Mouse (Mus musculus) midbrain, embryonic 13.5 days (tissue): Measurements from ENCODE around the gene Ephx4. TPM values are rescaled to one million over a fixed set of nuclear protein-coding genes. Genes with fewer than 3 reads are reported as not detected.

Experiments used
- ATAC-seq: fragments of 200-750 bp; cut with Nextera tagmentation; 2 replicates; pipeline ENCODE4 v1.8.0; 2017; ENCODE audit warnings: mild to moderate bottlenecking, moderate TSS enrichment, moderate library complexity
- H3K27ac ChIP-seq: fragments of 300-500 bp; sonication (generic); 2 replicates; pipeline ENCODE4 v1.5.1; 2015; ENCODE audit warnings: inconsistent platforms, mild to moderate bottlenecking, moderate library complexity
- H3K27me3 ChIP-seq: fragments of 300-500 bp; sonication (generic); 2 replicates; pipeline ENCODE4 v1.6.1; 2015; ENCODE audit warnings: mild to moderate bottlenecking, inconsistent platforms
- H3K36me3 ChIP-seq: fragments of 300-500 bp; sonication (generic); 2 replicates; pipeline ENCODE4 v1.6.1; 2015; ENCODE audit warnings: mild to moderate bottlenecking, inconsistent platforms
- H3K4me1 ChIP-seq: fragments of 300-500 bp; sonication (generic); replicated peaks from 2 replicates; pipeline ENCODE4 v1.6.1; 2015; ENCODE audit warnings: inconsistent platforms
- H3K4me2 ChIP-seq: fragments of 300-500 bp; sonication (generic); replicated peaks from 2 replicates; pipeline ENCODE4 v1.6.1; 2015; ENCODE audit warnings: moderate library complexity, mild to moderate bottlenecking, inconsistent platforms
- H3K4me3 ChIP-seq: fragments of 300-500 bp; sonication (generic); replicated peaks from 2 replicates; pipeline ENCODE4 v1.5.1; 2015; ENCODE audit warnings: mild to moderate bottlenecking, inconsistent platforms
- H3K9ac ChIP-seq: fragments of 300-500 bp; sonication (generic); replicated peaks from 2 replicates; pipeline ENCODE4 v1.6.1; 2015; ENCODE audit warnings: mild to moderate bottlenecking, inconsistent platforms
- H3K9me3 ChIP-seq: fragments of 300-500 bp; sonication (generic); 2 replicates; pipeline ENCODE4 v1.6.1; 2016; ENCODE audit warnings: mild to moderate bottlenecking, inconsistent platforms
- WGBS: fragments of 180-500 bp; shearing (Covaris S2); methylation state at CpG from one replicate; pipeline ENCODE4 v1.1.7; 2015; 5-methylcytosine and 5-hydroxymethylcytosine counted together
- polyA plus RNA-seq: library from polyadenylated mRNA; unstranded; fragments of >200 nt; fragmentation: Nextera tagmentation; extraction: Ambion mirVana; gene quantifications from 2 replicates; pipeline ENCODE4 v1.2.1, GENCODE M21; 2015

Ephx4 gene
- polyA plus RNA-seq, 1 experiment from 2014 or later: 0.77 TPM

DNA sequence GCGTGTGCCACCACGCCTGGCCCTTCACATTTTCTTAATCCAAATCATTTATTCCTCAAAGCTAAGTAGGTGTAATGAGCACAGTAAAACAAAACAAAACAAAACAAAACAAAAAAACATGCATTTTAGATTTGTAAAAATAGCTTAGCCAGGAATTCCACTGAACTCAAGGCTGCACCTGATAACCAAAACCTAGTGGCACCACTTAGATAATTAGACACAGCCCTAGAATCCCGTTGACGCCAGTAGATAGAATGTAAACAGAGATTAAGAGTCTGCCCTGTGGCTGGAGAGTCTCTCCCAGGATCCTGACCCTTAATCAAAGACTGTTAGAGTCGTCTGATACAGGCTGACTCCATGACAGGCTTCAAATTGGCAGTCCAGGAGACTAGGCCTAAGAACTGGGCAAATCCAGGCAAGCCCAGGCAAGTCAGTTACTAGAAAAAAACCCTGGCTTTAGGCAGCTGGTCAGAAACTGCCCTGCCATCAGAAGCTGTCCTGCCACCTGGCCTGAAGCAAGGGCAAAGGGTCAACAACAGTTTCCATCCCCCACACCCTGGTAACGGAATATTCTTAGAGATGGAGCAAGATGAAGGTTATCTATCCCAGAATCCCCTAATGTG lies 34.2 kb downstream of the Ephx4 start:
- 84% methylated on average over 6 of the region's 6 CpGs for WGBS
- Histone ChIP-seq H3K27ac (no peak overlapping the region), H3K4me1 (peaks cover 8% of the 10 kb centered on the region), H3K9ac (no peak overlapping the region), H3K4me3 (no peak overlapping the region), H3K27me3 (no peaks in the 10 kb centered on the region), H3K4me2 (no peak overlapping the region), H3K36me3 (no peaks in the 10 kb centered on the region), H3K9me3 (no peaks in the 10 kb centered on the region)
- ATAC-seq: no peak

DNA sequence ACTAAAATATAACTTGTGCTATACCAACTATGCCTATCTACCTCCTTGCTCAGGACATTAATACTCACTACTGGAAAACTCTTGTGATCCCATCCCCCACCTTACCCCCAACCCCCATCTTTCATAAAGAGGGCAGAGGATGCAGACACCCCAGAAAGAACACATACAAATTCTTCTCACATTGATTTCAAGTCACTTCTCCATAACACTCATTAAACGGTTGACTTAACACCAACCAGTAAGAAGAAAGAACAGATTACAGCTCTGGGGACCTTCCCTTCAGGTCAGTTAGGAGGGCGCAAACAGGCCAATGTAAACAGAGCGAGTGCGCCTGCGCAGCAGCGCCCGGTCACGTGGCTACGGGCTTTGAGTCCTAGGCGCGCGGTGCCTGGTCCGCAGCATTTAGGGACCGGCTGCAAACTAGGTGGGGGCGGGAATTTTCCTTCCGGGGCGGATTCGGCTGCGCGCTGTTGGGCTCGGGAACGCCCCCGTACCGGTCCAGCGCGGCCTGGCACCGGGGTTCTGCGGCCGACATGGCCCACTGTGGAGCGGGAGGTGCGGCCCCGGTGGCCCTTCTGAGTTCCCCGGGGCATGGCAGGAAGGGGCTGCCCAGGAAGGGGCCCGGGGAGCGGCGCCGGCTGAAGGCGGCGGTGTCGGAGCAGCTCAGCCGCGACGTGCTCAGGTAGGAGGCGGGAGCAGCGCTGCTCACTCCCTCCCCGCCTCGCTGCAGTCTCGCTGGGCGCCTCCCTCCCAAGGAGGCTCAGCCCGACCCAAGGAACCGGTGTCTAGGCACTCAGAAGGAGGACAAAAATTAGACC lies 35.1 kb downstream of the Ephx4 start, which contains the start of gene Btbd8:
Gene Btbd8 (plus strand): TSS at position 534 of the 818 bp plus-strand sequence.
- Histone ChIP-seq H3K36me3 (no peaks in the 10 kb centered on the region), H3K9ac (peak within 1 kb of the TSS; percentile 95), H3K9me3 (no peaks in the 10 kb centered on the region), H3K4me3 (peak within 1 kb of the TSS; percentile 86), H3K27me3 (no peaks in the 10 kb centered on the region), H3K4me1 (peaks cover 8% of the 10 kb centered on the region), H3K27ac (peak within 1 kb of the TSS; percentile 90), H3K4me2 (peak within 1 kb of the TSS; percentile 73)
- peak; percentile 97 for ATAC-seq
- WGBS: under 1% methylated on average over 46 of the region's 51 CpGs

DNA sequence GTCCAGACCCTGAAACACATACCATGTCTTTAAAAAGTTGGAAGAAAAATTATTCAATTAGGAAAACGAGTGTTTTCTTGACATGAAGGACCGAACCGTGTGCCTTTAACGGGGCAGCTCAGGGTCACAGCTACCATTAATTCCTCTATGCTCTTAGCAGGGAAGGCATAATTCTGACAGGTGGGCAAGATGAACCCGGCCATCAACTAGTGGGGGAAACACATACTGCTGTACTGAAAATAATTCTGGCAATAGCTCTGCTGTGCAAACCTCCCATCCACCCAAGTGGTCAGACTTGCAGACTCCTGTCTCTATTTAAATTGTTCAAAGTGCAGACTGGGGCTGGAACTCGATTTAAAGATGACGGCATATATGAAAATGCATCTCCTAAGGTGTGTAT lies 35.8 kb downstream of the Ephx4 start:
- Histone ChIP-seq H3K27ac (no peak overlapping the region), H3K4me3 (peak overlapping the region; percentile 86), H3K27me3 (no peaks in the 10 kb centered on the region), H3K36me3 (no peaks in the 10 kb centered on the region), H3K4me2 (peak overlapping the region; percentile 73), H3K9ac (peak overlapping the region; percentile 95), H3K4me1 (peaks cover 8% of the 10 kb centered on the region), H3K9me3 (no peaks in the 10 kb centered on the region)
- WGBS: 24% methylated on average over 7 of the region's 7 CpGs
- ATAC-seq: peak; percentile 38

DNA sequence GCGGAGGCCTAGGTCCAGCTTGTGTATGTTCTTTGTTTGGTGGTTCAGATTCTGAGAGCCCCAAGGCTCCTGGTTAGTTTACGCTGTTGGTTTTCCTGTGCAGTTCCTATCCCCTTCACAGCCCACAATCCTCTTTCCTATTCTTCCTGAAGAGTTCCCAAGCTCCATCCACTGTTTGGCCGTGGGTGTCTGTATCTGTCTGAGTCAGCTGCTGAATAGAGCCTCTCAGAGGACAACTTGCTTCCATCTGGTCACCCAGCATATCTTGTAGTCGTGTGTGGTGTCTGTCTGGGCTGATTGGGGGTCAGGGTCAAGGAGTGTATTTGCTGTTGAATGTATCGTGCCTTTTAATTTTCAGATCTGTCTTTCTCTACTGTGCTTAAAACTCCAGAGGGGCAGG lies 39.3 kb downstream of the Ephx4 start:
- ATAC-seq: no peak
- no peaks in the 10 kb centered on the region for H3K9me3 ChIP-seq

DNA sequence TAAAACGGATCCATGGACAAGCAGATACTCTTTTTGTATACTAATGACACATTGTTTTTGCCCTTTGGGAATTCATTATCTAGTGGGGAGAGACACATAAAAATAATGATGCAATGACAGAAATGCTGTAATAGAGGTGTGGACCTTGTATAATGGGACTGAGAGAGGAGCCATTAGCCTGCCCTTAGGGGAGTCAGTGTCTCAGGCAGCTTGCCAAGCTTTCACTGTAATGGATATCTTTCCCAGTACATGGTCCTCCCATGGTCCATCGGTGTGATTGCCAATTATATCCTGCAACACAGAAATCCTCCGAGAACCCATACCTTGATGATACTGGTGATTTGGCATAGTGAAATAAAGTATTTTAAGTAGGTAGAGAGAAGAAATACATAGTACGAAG lies 41.7 kb downstream of the Ephx4 start:
- ATAC-seq: no peak
- no peaks in the 10 kb centered on the region for H3K9me3 ChIP-seq
- H3K4me2 ChIP-seq: no peak overlapping the region
- no peak overlapping the region for H3K27ac ChIP-seq
- H3K36me3 ChIP-seq: no peaks in the 10 kb centered on the region
- 77% methylated on average over 4 of the region's 4 CpGs for WGBS
- no peaks in the 10 kb centered on the region for H3K27me3 ChIP-seq
- no peak overlapping the region for H3K9ac ChIP-seq
- no peaks in the 10 kb centered on the region for H3K4me1 ChIP-seq
- H3K4me3 ChIP-seq: no peak overlapping the region

More for the DNA sequence above, 39.3 kb downstream of the Ephx4 start:
- H3K27ac ChIP-seq: no peak overlapping the region
- no peak overlapping the region for H3K9ac ChIP-seq
- WGBS: 88% methylated on average over 5 of the region's 5 CpGs
- no peaks in the 10 kb centered on the region for H3K36me3 ChIP-seq
- peaks cover 8% of the 10 kb centered on the region for H3K4me1 ChIP-seq
- H3K4me3 ChIP-seq: no peak overlapping the region
- no peak overlapping the region for H3K4me2 ChIP-seq
- H3K27me3 ChIP-seq: no peaks in the 10 kb centered on the region

DNA sequence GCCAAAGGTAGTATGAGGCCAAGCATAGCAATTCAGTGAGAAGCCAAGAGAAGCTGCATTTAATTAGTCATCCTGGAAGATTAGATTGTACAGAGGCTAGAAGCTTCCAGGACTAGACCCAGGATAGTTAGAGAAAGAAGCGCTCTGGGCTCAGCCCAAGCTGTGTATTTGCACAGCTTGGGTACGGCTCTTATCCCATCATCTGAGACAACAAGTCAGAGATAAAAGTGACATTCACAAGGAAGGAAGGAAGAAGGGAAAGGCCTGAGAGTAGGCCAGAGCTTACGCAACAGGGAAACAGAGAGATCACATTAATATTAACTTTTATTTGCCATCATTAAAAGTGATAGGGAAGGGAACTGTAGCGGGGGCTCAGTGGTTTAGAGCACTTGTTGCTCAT lies 45.4 kb downstream of the Ephx4 start:
- H3K9me3 ChIP-seq: no peaks in the 10 kb centered on the region
- ATAC-seq: no peak
- H3K4me3 ChIP-seq: no peak overlapping the region
- no peak overlapping the region for H3K4me2 ChIP-seq
- H3K4me1 ChIP-seq: no peaks in the 10 kb centered on the region
- no peak overlapping the region for H3K9ac ChIP-seq
- H3K27ac ChIP-seq: no peak overlapping the region
- WGBS: 90% methylated on average over 4 of the region's 4 CpGs
- H3K27me3 ChIP-seq: no peaks in the 10 kb centered on the region
- H3K36me3 ChIP-seq: no peaks in the 10 kb centered on the region

DNA sequence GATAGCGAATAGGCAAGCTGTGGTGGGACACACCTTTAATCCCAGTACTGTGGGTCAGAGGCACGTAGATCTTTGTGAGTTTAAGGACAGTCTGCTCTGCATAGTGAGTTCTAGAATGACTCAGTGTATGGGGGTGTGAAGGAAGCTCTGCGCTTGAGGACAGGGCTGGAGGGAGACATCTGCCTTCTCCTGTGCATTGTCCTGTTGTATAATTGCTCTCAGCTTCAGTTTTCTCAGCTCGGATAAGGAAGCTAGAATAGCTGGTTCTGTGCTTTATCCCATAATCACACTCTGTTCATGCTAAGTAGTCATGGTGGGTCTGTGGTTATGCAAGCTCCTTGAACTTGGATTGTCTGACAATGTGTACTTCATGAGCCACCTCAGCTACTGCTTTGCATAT lies 46.2 kb downstream of the Ephx4 start:
- Histone ChIP-seq H3K4me1 (no peaks in the 10 kb centered on the region), H3K36me3 (no peaks in the 10 kb centered on the region), H3K4me2 (no peak overlapping the region), H3K27me3 (no peaks in the 10 kb centered on the region), H3K27ac (no peak overlapping the region), H3K9me3 (no peaks in the 10 kb centered on the region), H3K9ac (no peak overlapping the region), H3K4me3 (no peak overlapping the region)
- ATAC-seq: no peak
- WGBS: 89% methylated on average over 4 of the region's 4 CpGs

DNA sequence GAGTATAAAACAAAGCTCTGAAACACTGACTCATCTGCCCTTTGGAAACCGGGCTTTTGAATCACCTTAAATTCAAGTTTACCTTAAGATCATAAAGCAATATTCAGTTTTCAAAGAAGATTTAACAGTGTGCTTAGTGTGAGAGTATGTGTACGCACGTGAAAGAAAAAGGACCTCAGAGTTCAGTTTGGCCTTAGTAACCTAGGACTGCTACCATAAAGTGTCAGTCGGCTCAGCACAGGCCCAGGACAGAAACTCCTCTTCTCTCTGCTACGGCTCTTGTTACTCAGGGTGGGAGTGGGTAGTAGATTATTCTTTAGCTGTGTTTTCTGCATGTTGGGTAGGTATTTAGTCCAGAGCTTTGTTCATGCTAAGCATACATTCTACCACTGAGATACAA lies 47.1 kb downstream of the Ephx4 start:
- Histone ChIP-seq H3K27ac (no peak overlapping the region), H3K4me3 (no peak overlapping the region), H3K4me2 (no peak overlapping the region), H3K4me1 (no peaks in the 10 kb centered on the region), H3K36me3 (no peaks in the 10 kb centered on the region), H3K9ac (no peak overlapping the region), H3K27me3 (no peaks in the 10 kb centered on the region), H3K9me3 (no peaks in the 10 kb centered on the region)
- 93% methylated on average over 5 of the region's 5 CpGs for WGBS
- no peak for ATAC-seq

DNA sequence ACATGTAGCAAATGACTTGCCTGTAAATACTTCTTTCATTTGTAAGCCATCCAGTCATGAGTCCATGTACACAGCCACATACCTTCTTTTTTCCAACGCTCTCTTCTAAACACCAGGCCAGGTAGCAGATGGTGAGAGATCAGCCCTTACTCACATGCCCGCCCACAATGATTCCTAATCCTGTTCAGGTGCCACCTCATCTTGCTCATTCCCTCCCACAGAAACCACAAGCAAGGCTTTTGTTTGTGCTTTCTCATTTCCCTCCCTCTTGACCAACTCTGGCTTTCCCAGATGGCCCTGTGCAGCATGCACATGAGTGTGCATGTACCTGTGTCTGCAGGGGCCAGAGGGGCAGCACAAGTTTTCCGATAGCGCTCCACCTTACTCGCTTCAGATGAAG lies 47.8 kb downstream of the Ephx4 start:
- no peaks in the 10 kb centered on the region for H3K27me3 ChIP-seq
- H3K4me2 ChIP-seq: no peak overlapping the region
- no peaks in the 10 kb centered on the region for H3K4me1 ChIP-seq
- no peaks in the 10 kb centered on the region for H3K36me3 ChIP-seq
- H3K9me3 ChIP-seq: no peaks in the 10 kb centered on the region
- H3K4me3 ChIP-seq: no peak overlapping the region
- no peak overlapping the region for H3K27ac ChIP-seq
- no peak for ATAC-seq
- H3K9ac ChIP-seq: no peak overlapping the region
- 93% methylated on average over 5 of the region's 5 CpGs for WGBS

DNA sequence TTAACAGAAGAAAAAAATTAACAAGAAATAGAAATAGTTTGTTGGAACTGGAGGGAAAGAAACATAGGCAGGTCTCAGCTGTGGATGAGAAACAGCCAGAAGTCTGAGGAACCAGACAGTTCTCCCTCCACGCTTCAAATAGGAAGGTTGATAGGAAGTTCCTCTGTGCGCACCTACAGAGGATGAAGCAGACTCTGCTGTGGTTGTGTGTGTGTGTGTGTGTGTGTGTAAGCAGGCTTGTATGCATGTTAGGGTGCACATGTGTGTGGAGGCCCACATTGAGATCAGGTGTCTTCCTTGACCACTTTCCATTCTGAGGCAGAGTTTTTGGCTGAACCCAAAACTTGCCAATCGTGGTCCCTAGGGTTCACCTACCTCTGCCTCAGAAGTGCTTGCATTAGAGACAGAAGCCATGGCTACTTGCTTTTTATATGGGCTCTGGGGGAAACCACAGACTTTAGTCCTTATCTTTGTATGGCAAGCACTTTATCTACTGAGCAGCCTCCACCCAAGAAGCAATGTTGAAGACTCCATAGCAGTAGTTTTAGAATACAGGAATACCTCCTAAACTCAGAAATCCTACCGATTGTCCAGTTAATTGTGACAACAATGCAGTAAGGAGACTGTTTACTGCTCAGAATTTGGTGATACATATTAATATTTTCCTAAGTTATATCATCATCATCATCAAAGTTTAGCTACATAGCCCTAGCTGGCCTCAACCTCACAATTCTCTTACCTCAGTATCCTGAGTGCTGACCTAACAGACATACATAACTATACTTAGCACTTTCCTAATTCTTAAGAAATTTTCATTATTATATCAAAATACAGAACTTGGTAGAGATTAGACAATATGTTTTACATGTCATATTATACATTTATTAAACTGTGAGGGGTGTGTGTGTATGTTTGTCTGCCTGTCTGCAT lies 59.9 kb downstream of the Ephx4 start:
- WGBS: 93% methylated on average over 4 of the region's 4 CpGs
- Histone ChIP-seq H3K4me1 (no peaks in the 10 kb centered on the region), H3K27ac (no peak overlapping the region), H3K27me3 (no peaks in the 10 kb centered on the region), H3K4me2 (no peak overlapping the region), H3K36me3 (no peaks in the 10 kb centered on the region), H3K9ac (no peak overlapping the region), H3K9me3 (no peaks in the 10 kb centered on the region), H3K4me3 (no peak overlapping the region)
- ATAC-seq: no peak

DNA sequence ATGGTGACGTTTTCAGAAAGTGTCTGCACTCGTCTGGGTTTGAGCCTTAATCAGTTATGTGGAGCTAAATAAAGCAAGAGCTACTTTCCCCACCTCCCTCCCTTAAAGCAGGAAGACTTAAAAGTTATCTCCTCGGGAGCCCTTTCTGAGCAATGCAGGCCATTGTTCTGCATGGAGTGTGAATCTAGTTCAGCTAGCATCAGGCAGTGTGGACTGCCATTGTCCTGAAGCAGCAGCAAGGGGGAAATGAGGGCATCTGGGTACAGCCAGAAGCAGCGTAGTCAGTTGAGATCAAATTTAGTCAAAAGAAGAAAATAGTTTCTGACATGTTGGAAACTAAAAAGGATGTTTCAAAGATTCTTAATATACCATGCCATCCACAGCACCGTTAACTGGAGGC lies 64.0 kb downstream of the Ephx4 start:
- H3K4me2 ChIP-seq: no peak overlapping the region
- no peak overlapping the region for H3K27ac ChIP-seq
- H3K27me3 ChIP-seq: no peaks in the 10 kb centered on the region
- no peak for ATAC-seq
- peaks cover 8% of the 10 kb centered on the region for H3K36me3 ChIP-seq
- no peaks in the 10 kb centered on the region for H3K4me1 ChIP-seq
- H3K9ac ChIP-seq: no peak overlapping the region
- 23% methylated on average over 5 of the region's 5 CpGs for WGBS
- H3K4me3 ChIP-seq: no peak overlapping the region
- H3K9me3 ChIP-seq: no peaks in the 10 kb centered on the region

DNA sequence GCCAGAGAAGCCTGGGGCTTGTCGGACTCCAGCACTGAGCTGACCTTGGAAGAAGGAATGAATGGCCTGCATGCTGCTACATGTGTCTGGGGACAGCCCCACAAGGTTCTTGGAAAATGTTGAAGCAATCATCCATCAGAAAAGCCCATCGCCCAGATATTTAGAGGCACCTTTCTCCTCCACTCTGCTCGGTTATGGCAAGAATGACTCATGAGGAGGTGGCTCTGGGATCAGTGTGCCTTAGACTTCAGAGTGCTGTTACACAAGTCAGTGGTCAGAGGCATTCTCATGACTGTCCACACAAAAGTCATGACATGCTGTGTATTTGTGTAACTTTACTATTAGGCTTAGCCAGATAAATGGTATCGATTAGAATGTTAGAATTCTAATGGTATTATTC lies 64.6 kb downstream of the Ephx4 start:
- Histone ChIP-seq H3K4me3 (no peak overlapping the region), H3K9ac (no peak overlapping the region), H3K27ac (no peak overlapping the region), H3K27me3 (no peaks in the 10 kb centered on the region), H3K36me3 (peaks cover 8% of the 10 kb centered on the region), H3K4me2 (no peak overlapping the region), H3K9me3 (no peaks in the 10 kb centered on the region), H3K4me1 (no peaks in the 10 kb centered on the region)
- 77% methylated on average over 4 of the region's 4 CpGs for WGBS
- ATAC-seq: no peak
